Mouse (Mus musculus) heart, embryonic 11.5 days (tissue): Measurements from ENCODE around the gene Mrtfb. TPM values are rescaled to one million over a fixed set of nuclear protein-coding genes. Genes with fewer than 3 reads are reported as not detected.

ENCODE experiments used
- ATAC-seq: fragments of 200-750 bp; cut with Nextera tagmentation; replicated peaks from 2 replicates; pipeline ENCODE4 v1.8.0; 2017; ENCODE audit warnings: moderate library complexity; ENCODE audit not compliant: insufficient number of reproducible peaks, low FRiP score, low TSS enrichment
- H3K27ac ChIP-seq: fragments of 300-500 bp; sonication (generic); 2 replicates; pipeline ENCODE4 v1.5.1; 2014; ENCODE audit warnings: mild to moderate bottlenecking, low read depth, low read length
- H3K27me3 ChIP-seq: fragments of 300-500 bp; sonication (generic); 2 replicates; pipeline ENCODE4 v1.6.1; 2014; ENCODE audit warnings: mild to moderate bottlenecking, low read length, mixed read lengths; ENCODE audit not compliant: control insufficient read depth, insufficient read depth
- H3K36me3 ChIP-seq: fragments of 300-500 bp; sonication (generic); 2 replicates; pipeline ENCODE4 v1.6.1; 2014; ENCODE audit warnings: mild to moderate bottlenecking, low read length, moderate library complexity, mixed read lengths; ENCODE audit not compliant: control insufficient read depth, insufficient read depth
- H3K4me1 ChIP-seq: fragments of 300-500 bp; sonication (generic); 2 replicates; pipeline ENCODE4 v1.6.1; 2014; ENCODE audit warnings: low read length; ENCODE audit not compliant: control insufficient read depth, insufficient read depth
- H3K4me2 ChIP-seq: fragments of 300-500 bp; sonication (generic); 2 replicates; pipeline ENCODE4 v1.6.1; 2014; ENCODE audit warnings: mild to moderate bottlenecking, moderate library complexity
- H3K4me3 ChIP-seq: fragments of 300-500 bp; sonication (generic); 2 replicates; pipeline ENCODE4 v1.5.1; 2014; ENCODE audit warnings: low read depth, low read length
- H3K9ac ChIP-seq: fragments of 300-500 bp; sonication (generic); 2 replicates; pipeline ENCODE4 v1.6.1; 2014; ENCODE audit warnings: mild to moderate bottlenecking, low read depth, low read length, moderate library complexity
- H3K9me3 ChIP-seq: fragments of 300-500 bp; sonication (generic); replicated peaks from 2 replicates; pipeline ENCODE4 v1.6.1; 2016; ENCODE audit warnings: low read length; ENCODE audit not compliant: control insufficient read depth
- WGBS: fragments of 180-500 bp; shearing (Covaris S2); extraction: QIAGEN DNeasy Blood & Tissue Kit; methylation state at CpG from one replicate; pipeline ENCODE4 v1.1.7; 2014; ENCODE audit not compliant: insufficient replicate concordance; 5-methylcytosine and 5-hydroxymethylcytosine counted together
- microRNA counts: library from miRNA; unstranded; fragments of <30 nt; microRNA quantifications from one replicate; lab custom pipeline; 2015
- microRNA-seq: library from miRNA; unstranded; fragments of <30 nt; microRNA quantifications from one replicate; pipeline ENCODE4, GENCODE M21; 2016; ENCODE audit warnings: borderline number of aligned reads
- polyA plus RNA-seq: library from polyadenylated mRNA; unstranded; fragments of >200 nt; fragmentation: Nextera tagmentation; extraction: Ambion mirVana; gene quantifications from 2 replicates; pipeline ENCODE4 v1.2.1, GENCODE M21; 2014

Mrtfb gene
- polyA plus RNA-seq, 1 experiment from 2014 or later: 20.2 TPM

DNA sequence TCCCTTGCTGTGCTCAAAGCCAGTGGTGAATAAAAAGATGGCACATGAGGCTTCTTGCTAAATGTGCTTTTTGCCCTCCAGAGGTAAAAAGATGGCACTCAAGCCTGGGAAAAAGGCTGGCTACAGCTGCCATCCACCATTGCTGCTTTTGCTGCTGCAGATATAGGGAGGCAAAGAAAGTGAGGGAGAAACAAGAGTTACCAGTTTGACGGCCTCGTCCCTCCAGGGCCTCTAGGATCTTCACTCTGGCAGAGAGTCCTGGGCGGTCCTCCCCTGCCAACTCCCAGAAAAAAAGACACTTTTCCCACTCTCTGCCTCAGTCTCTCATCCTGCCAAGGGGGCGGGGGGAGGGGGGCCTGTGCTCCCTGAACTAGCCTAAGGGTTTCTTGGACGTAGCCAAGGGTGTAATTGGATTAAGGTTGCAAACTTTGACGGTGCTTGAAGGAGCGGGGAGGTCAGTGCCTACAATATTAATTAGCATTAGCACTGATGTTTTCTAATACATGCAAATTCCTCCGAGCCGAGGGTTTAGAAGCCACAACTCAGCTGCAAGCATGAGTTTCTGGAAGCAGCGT is 197.8 kb downstream of the Mrtfb start:
- no peak overlapping the region for H3K27ac ChIP-seq
- ATAC-seq: no peak
- WGBS: 51% methylated on average over 10 of the region's 10 CpGs

DNA sequence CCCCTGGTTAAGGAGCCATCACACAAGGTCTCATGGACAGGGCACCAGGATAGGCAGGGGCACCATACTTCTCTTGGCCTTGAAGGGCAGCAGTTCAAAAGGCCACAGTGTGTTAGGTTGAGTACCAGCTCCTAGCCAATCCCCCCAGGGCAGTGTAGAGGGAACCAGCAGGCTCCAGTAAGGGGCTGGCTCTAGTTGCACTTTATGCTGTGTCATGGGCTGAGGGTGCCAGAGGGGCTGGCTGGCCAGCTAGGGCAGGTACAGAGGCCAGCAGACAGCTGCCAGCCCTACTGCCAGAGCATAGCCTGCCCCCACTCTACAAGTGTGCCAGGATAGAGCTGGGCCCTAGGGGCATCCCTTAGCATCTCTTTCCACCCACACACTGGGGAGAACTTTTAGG is 199.3 kb downstream of the Mrtfb start:
- Histone ChIP-seq H3K36me3 (no peaks in the 10 kb centered on the region), H3K27ac (no peak overlapping the region), H3K27me3 (no peaks in the 10 kb centered on the region), H3K9ac (no peak overlapping the region), H3K4me1 (no peaks in the 10 kb centered on the region), H3K4me3 (no peak overlapping the region), H3K4me2 (no peak overlapping the region), H3K9me3 (no peaks in the 10 kb centered on the region)
- no peak for ATAC-seq

More for the DNA sequence above, 197.8 kb downstream of the Mrtfb start:
- no peaks in the 10 kb centered on the region for H3K36me3 ChIP-seq
- H3K9me3 ChIP-seq: no peaks in the 10 kb centered on the region
- no peak overlapping the region for H3K4me3 ChIP-seq
- H3K27me3 ChIP-seq: peaks cover 8% of the 10 kb centered on the region; the same call in 1 of the 2 replicates
- no peak overlapping the region for H3K4me2 ChIP-seq
- no peaks in the 10 kb centered on the region for H3K4me1 ChIP-seq
- no peak overlapping the region for H3K9ac ChIP-seq

DNA sequence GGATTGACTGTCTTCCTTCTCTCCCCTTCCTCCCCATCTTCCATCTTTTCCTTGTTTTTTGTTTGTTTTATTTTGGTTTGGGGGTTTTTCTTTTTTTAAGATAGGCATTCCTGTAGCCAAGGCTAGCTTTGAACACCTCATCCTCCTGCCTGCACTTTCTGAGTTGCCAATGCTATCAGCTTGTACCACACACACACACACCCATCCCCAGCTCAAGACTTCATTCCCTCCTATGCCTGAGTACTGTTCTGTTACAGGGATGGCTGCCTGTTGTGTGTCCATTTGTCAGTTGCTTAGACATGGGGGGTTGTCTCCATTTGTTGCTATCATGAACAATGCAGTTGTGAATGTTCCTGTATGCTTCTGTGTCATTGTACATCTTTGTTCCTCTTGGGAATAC is 202.3 kb downstream of the Mrtfb start:
- H3K27me3 ChIP-seq: no peaks in the 10 kb centered on the region
- H3K9me3 ChIP-seq: no peaks in the 10 kb centered on the region
- no peak overlapping the region for H3K4me2 ChIP-seq
- H3K9ac ChIP-seq: no peak overlapping the region
- H3K27ac ChIP-seq: no peak overlapping the region
- no peak for ATAC-seq
- no peaks in the 10 kb centered on the region for H3K4me1 ChIP-seq
- H3K36me3 ChIP-seq: no peaks in the 10 kb centered on the region
- no peak overlapping the region for H3K4me3 ChIP-seq

DNA sequence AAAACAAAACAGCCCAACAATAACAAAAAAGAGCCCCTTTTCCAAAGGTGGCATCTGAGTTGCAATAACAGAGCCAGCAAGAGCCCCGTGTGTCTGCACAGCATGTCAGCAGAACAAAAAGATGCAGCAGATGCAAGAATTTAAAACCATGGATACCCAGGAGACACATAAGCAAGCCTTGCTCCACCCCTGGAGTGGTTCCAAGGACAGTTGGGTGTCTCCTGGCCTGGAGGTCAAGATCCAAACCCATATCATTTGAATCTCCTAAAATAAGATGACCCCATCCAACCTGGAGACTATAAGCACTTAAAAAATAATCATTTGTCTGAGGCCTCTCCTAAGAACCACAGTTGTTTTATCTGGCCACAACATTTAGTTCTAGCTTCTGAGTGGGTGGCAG is 203.8 kb downstream of the Mrtfb start:
- no peak overlapping the region for H3K9ac ChIP-seq
- no peak for ATAC-seq
- WGBS: 58% methylated on average over 1 of the region's 1 CpGs
- H3K36me3 ChIP-seq: no peaks in the 10 kb centered on the region
- no peaks in the 10 kb centered on the region for H3K4me1 ChIP-seq
- no peaks in the 10 kb centered on the region for H3K9me3 ChIP-seq
- H3K27me3 ChIP-seq: no peaks in the 10 kb centered on the region
- no peak overlapping the region for H3K27ac ChIP-seq
- no peak overlapping the region for H3K4me2 ChIP-seq
- H3K4me3 ChIP-seq: no peak overlapping the region

DNA sequence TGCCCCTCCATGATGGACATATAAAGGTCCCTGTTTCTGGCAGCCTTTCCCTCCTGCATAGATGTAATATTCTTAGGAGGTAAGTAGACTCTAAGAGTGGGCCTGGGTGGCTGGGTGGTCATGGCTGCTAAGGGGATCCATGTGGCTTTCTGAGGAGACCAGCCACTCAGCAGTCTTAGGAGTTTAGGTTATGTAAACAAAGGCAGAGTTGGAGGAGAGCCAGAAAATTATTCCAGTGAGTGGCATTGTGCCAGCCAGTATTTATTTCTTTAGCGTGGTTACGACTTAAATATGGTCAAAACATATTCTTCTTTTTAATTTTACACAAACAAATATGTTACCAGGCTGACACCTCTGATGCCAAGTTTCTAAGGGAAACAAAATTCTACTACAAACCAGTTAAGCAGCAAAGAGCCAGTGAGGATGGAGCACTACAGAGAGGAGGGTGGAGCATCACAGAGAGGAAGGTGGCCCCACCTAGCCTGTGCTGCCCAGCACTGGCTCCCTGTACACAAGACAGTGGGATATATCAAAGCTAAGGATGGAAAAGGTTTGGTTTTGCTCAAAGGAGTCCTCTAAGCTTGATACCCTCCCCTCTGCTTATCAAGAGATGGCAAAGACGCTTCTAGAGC is 204.6 kb downstream of the Mrtfb start:
- ATAC-seq: no peak
- Histone ChIP-seq H3K4me1 (no peaks in the 10 kb centered on the region), H3K9ac (no peak overlapping the region), H3K36me3 (no peaks in the 10 kb centered on the region), H3K27ac (no peak overlapping the region), H3K27me3 (no peaks in the 10 kb centered on the region), H3K4me2 (no peak overlapping the region), H3K4me3 (no peak overlapping the region), H3K9me3 (no peaks in the 10 kb centered on the region)
- 74% methylated on average over 3 of the region's 3 CpGs for WGBS

DNA sequence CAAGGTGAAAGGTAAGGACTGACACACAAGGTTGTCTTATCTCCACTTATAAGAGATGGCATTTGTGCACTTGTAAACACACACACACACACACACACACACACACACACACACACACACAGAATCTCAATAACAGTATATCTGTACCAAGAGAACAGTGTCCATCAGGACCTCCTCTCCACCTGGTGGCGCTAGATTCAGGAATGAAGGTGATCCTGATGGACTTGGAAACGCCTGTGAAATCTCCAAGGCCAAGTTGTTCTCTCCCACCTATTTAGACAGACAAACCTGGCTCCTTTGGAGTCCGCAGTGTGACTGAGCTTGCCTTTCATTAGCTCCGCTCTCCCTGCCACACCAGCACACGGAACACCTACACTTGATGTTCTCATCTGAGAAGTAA is 208.4 kb downstream of the Mrtfb start:
- H3K27ac ChIP-seq: no peak overlapping the region
- no peaks in the 10 kb centered on the region for H3K9me3 ChIP-seq
- no peak overlapping the region for H3K4me2 ChIP-seq
- 0 out of 2 replicates have a peak, but pooled peaks cover 2% of the 10 kb centered on the region for H3K27me3 ChIP-seq
- no peak overlapping the region for H3K4me3 ChIP-seq
- ATAC-seq: no peak
- H3K9ac ChIP-seq: no peak overlapping the region
- H3K36me3 ChIP-seq: no peaks in the 10 kb centered on the region
- H3K4me1 ChIP-seq: no peaks in the 10 kb centered on the region
- WGBS: 71% methylated on average over 5 of the region's 5 CpGs

MicroRNA genes within 50 kb of the gene (microRNA counts, 519-probe panel; counts per million panel counts)
- microRNA mmu-miR-193b (lab: Ali Mortazavi, UCI): 4,446 counts per million, percentile 37 among the panel's probes with 10 or more counts

Small RNAs within 50 kb of the gene (microRNA-seq; reads per million reads assigned to microRNA genes)
- 16.9 reads per million, percentile 49 among the genes with 10 or more reads in this experiment for gene Mir193b
- 1.1 reads per million, percentile 15 among the genes with 10 or more reads in this experiment for gene Mir365-1

Other genes starting within 250 kb of the Mrtfb start
- 8.7 and 9.4 TPM in 2 replicates for gene Ercc4, start 146.8 kb upstream of the Mrtfb start, polyA plus RNA-seq